Comparison of ENCODE assay signal across 30 mouse cellular contexts in genomic region chr8:47915521-47915920, GRCm38 (mm10).
A peak's percentile ranks its signal among the peaks of the same experiment; 100 is the strongest.
DNase-seq lines count a peak whose midpoint lies in the region; ATAC-seq and TF ChIP-seq lines count a peak whose summit lies in the region.
"Had no signal": no experiment of that assay in that cellular context is flagged by ENCODE, and none has a peak within 500 bp of the region (broad histone marks: within the 10 kb centered on the region; RNA-seq: fewer than 3 reads in every experiment).

No protein-coding gene starts in this region.

- TF ChIP-seq CTCF in kidney, adult 2 months (conservative IDR thresholded peaks at IDR 0.05; ENCODE audit: insufficient read depth, insufficient read length, low read depth, low read length): no peak
- no peak for TF ChIP-seq CTCF in lung, postnatal 0 days (IDR thresholded peaks at IDR 0.05)
- no peak for TF ChIP-seq CTCF in E14TG2a.4 (conservative IDR thresholded peaks at IDR 0.05; ENCODE audit: low read length)

- H3K9ac ChIP-seq in heart, embryonic 11.5 days (ENCODE audit: low read depth, low read length): no peak overlapping the region
- no peak overlapping the region for H3K9ac ChIP-seq in lung, postnatal 0 days (replicated peaks; ENCODE audit: low read depth)
- H3K9ac ChIP-seq: embryonic facial prominence, embryonic 12.5 days; forebrain, postnatal 0 days; heart, embryonic 13.5 days; intestine, embryonic 15.5 days; limb, embryonic 13.5 days; liver, embryonic 15.5 days; neural tube, embryonic 15.5 days; stomach, embryonic 15.5 days had no signal

- peaks cover 4% of the 10 kb centered on the region; the same call in 1 of the 2 replicates for H3K36me3 ChIP-seq in heart, embryonic 11.5 days (ENCODE audit: control insufficient read depth, insufficient read depth, low read length)
- no peaks in the 10 kb centered on the region for H3K36me3 ChIP-seq in kidney, adult 2 months (ENCODE audit: control insufficient read depth, insufficient read depth, low read length)
- 0 out of 2 replicates have a peak, but pooled peaks cover 3% of the 10 kb centered on the region for H3K36me3 ChIP-seq in lung, postnatal 0 days (ENCODE audit: insufficient read depth, low read length)
- peaks cover 15% of the 10 kb centered on the region for H3K36me3 ChIP-seq in E14TG2a.4 (ENCODE audit: insufficient read depth, low read length)
- H3K36me3 ChIP-seq: intestine, embryonic 15.5 days; liver, embryonic 15.5 days; neural tube, embryonic 15.5 days had no signal

- H3K4me1 ChIP-seq in heart, embryonic 11.5 days (ENCODE audit: control insufficient read depth, insufficient read depth, low read length): peaks cover 5% of the 10 kb centered on the region; the same call in 1 of the 2 replicates
- H3K4me1 ChIP-seq in kidney, adult 2 months (ENCODE audit: control insufficient read depth, insufficient read depth, low read length): peaks cover 33% of the 10 kb centered on the region
- H3K4me1 ChIP-seq in lung, postnatal 0 days (ENCODE audit: insufficient read depth, low read depth, low read length): no peaks in the 10 kb centered on the region; the same call in 1 of the 2 replicates
- peaks cover 28% of the 10 kb centered on the region for H3K4me1 ChIP-seq in E14TG2a.4 (replicated peaks; ENCODE audit: low read depth, low read length)
- H3K4me1 ChIP-seq: embryonic facial prominence, embryonic 12.5 days; intestine, embryonic 15.5 days; liver, embryonic 15.5 days had no signal

- H3K27ac ChIP-seq in heart, embryonic 11.5 days (ENCODE audit: low read depth, low read length): no peak overlapping the region
- H3K27ac ChIP-seq in kidney, adult 2 months (ENCODE audit: insufficient read depth, low read depth, low read length): peak overlapping the region; percentile 63
- H3K27ac ChIP-seq in lung, postnatal 0 days (ENCODE audit: low read length): peak overlapping the region; percentile 48; the same call in 1 of the 2 replicates
- H3K27ac ChIP-seq: embryonic facial prominence, embryonic 12.5 days; heart, embryonic 13.5 days; intestine, embryonic 15.5 days; limb, embryonic 13.5 days; liver, embryonic 15.5 days; neural tube, embryonic 15.5 days; stomach, embryonic 15.5 days had no signal

- no peak overlapping the region for H3K4me3 ChIP-seq in heart, embryonic 11.5 days (ENCODE audit: low read depth, low read length)
- no peak overlapping the region for H3K4me3 ChIP-seq in kidney, adult 2 months (ENCODE audit: insufficient read depth, low read depth, low read length)
- no peak overlapping the region for H3K4me3 ChIP-seq in lung, postnatal 0 days (ENCODE audit: low read depth, low read length)
- H3K4me3 ChIP-seq in E14TG2a.4 (replicated peaks; ENCODE audit: low read length): peak overlapping the region; percentile 39; the same call in 1 of the 2 replicates
- H3K4me3 ChIP-seq: embryonic facial prominence, embryonic 12.5 days; heart, embryonic 13.5 days; intestine, embryonic 15.5 days; limb, embryonic 13.5 days; liver, embryonic 15.5 days; neural tube, embryonic 15.5 days; stomach, embryonic 15.5 days had no signal

- TF ChIP-seq POLR2A in kidney, adult 2 months (IDR thresholded peaks at IDR 0.05; ENCODE audit: low read depth, low read length): no peak

- no peaks in the 10 kb centered on the region for H3K27me3 ChIP-seq in heart, embryonic 11.5 days (ENCODE audit: control insufficient read depth, insufficient read depth, low read length)
- H3K27me3 ChIP-seq in kidney, adult 2 months (replicated peaks; ENCODE audit: control insufficient read depth, insufficient read depth, low read length): no peaks in the 10 kb centered on the region
- H3K27me3 ChIP-seq in lung, postnatal 0 days (replicated peaks; ENCODE audit: insufficient read depth, low read length): no peaks in the 10 kb centered on the region
- no peaks in the 10 kb centered on the region for H3K27me3 ChIP-seq in E14TG2a.4 (ENCODE audit: insufficient read depth, low read length)
- H3K27me3 ChIP-seq: embryonic facial prominence, embryonic 12.5 days; heart, embryonic 13.5 days; intestine, embryonic 15.5 days; limb, embryonic 13.5 days; liver, embryonic 15.5 days; neural tube, embryonic 15.5 days; Patski; stomach, embryonic 15.5 days had no signal

- no peaks in the 10 kb centered on the region for H3K9me3 ChIP-seq in heart, embryonic 11.5 days (replicated peaks; ENCODE audit: control insufficient read depth, low read length)
- H3K9me3 ChIP-seq in lung, postnatal 0 days (ENCODE audit: low read length): no peaks in the 10 kb centered on the region
- H3K9me3 ChIP-seq in E14TG2a.4 (ENCODE audit: low read length): no peaks in the 10 kb centered on the region
- H3K9me3 ChIP-seq: embryonic facial prominence, embryonic 12.5 days; G1E; heart, embryonic 13.5 days; intestine, embryonic 15.5 days; limb, embryonic 13.5 days; liver, embryonic 15.5 days; neural tube, embryonic 15.5 days; stomach, embryonic 15.5 days had no signal

- DNase-seq in heart, adult 11 months: peak; percentile 89
- DNase-seq in kidney, adult 2 months: peak; percentile 52
- no peak for DNase-seq in kidney, postnatal 14 days
- DNase-seq in lung, postnatal 0 days (ENCODE audit: low spot score): peak; percentile 23
- DNase-seq in lung, postnatal 14 days: no peak
- no peak for DNase-seq in spleen, postnatal 4 days (ENCODE audit: low spot score in 2 of 2)
- DNase-seq: adrenal gland, adult 8-10 months; cerebellum, adult 18-20 months; cerebellum, postnatal 25 days; forebrain, postnatal 0 days; gastrocnemius, postnatal 25 days; kidney, postnatal 10 days; lung, postnatal 4 days; right cerebral cortex, adult 18-20 months; right cerebral cortex, postnatal 4 days; thymus, postnatal 25 days had no signal

- ATAC-seq in heart, embryonic 11.5 days (replicated peaks; ENCODE audit: insufficient number of reproducible peaks, low FRiP score, low TSS enrichment): no peak
- ATAC-seq in lung, postnatal 0 days: peak; percentile 60
- ATAC-seq: activated CD4-positive, CD25-positive, alpha-beta regulatory T cell, adult 4 months; CD4-positive, CD25-positive, alpha-beta regulatory T cell, adult 4 months; forebrain, postnatal 0 days; intestine, embryonic 15.5 days; midbrain, embryonic 16.5 days; Patski had no signal

- 74% methylated on average over 2 of the region's 2 CpGs for WGBS in heart, embryonic 11.5 days (ENCODE audit: insufficient replicate concordance)
- 34% methylated on average over 2 of the region's 2 CpGs for WGBS in kidney, adult 2 months
- 61% methylated on average over 2 of the region's 2 CpGs for WGBS in lung, postnatal 0 days

- H3K4me2 ChIP-seq in heart, embryonic 11.5 days: no peak overlapping the region
- H3K4me2 ChIP-seq in lung, postnatal 0 days (replicated peaks; ENCODE audit: low read depth, low read length): no peak overlapping the region
- H3K4me2 ChIP-seq: embryonic facial prominence, embryonic 12.5 days; heart, embryonic 13.5 days; intestine, embryonic 15.5 days; limb, embryonic 13.5 days; liver, embryonic 15.5 days; neural tube, embryonic 15.5 days; stomach, embryonic 15.5 days had no signal

- no peak; the same call in 1 of the 2 replicates for TF ChIP-seq EP300 in lung, postnatal 0 days (IDR thresholded peaks at IDR 0.05)

Comparison
In these comparisons a context has a peak if more than half of its experiments do, and no peak if none do; other contexts are left out.
1. DNase-seq: peak in heart, adult 11 months (single experiment), kidney, adult 2 months (single experiment) and lung, postnatal 0 days (single experiment); none in kidney, postnatal 14 days (single experiment), lung, postnatal 14 days (single experiment) and spleen, postnatal 4 days (0 of 2).